Mouse (Mus musculus) MEL-GATA-1-ER (cell line): ENCODE data around the gene Eif4a1.
A peak's percentile ranks its signal among the peaks of the same experiment; 100 is the strongest.

Experiments used
- DNase-seq: peaks from one replicate; pipeline ENCODE4 v3.0.0-alpha.2; 2012; ENCODE audit warnings: low read depth; ENCODE audit errors: extremely low read depth

Eif4a1 gene

GRCm38 (mm10) chr11:69679144-69679543 lies 6.9 kb upstream of the Eif4a1 start:
- DNase-seq, result no peak

- DNase-seq, result no peak
These were observed 498 bp downstream of the Eif4a1 start for GRCm38 (mm10) chr11:69671726-69672124.

DNA sequence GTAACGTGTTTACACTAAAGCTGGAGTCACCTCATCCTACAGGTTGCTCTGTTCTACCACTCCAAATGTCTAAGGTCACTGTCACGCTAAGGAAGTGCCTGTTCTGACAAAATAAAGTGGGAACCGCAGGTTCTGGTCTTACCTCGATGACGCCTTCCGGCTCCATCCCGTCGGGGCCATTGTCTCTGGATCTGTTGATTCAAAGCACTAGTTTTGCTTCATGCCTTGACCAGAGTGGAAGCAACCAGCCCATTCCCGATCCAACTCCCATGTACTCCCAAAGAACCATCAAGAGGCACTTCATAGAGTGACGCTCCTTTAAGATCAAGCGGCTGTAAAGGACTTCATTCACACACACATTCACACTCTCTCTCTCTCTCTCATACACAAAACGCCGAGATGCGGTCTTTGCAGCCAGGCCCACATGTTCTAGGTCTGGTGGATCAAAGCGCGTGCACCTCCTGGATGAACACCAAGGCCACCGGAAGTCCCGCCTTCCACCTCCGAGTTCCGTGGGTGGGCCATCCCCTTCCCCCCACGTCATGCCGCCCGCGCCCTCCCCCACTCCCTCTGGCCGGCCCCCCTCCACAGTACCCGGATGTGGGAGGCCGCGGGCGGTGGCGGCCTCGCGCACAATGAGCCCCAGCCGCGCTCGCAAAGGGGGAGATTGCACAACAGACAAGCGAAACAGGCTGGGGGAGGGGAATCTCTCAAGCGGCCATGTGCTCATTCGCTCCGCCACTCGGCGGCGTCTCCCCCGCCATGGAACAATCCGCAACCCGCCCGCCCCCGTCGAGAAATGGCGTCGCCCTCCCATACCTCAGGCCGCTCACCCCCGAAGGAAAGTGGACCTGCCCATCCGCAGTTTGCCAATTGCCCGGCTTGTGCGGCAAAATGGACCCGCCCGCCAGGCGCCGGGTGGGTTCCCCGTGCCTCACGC lies 1.2 kb downstream of the Eif4a1 start:
- peak; percentile 72 for DNase-seq

DNA sequence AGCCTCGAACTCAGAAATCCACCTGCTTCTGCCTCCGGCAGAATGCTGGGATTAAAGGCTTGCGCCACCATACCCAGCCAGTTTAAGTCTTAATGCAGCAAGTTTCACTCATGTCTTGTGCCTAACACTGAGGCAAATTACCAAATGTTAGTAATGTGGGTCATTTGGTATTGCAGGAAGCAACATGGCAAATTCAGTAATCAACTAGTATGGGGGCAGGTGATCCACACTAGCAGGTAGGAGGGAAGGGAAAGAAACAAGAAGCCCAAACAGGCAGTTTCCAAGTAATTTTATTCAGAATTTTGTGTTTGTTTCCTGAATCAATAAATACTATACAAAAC lies 5.6 kb downstream of the Eif4a1 start:
- DNase-seq, result no peak

DNA sequence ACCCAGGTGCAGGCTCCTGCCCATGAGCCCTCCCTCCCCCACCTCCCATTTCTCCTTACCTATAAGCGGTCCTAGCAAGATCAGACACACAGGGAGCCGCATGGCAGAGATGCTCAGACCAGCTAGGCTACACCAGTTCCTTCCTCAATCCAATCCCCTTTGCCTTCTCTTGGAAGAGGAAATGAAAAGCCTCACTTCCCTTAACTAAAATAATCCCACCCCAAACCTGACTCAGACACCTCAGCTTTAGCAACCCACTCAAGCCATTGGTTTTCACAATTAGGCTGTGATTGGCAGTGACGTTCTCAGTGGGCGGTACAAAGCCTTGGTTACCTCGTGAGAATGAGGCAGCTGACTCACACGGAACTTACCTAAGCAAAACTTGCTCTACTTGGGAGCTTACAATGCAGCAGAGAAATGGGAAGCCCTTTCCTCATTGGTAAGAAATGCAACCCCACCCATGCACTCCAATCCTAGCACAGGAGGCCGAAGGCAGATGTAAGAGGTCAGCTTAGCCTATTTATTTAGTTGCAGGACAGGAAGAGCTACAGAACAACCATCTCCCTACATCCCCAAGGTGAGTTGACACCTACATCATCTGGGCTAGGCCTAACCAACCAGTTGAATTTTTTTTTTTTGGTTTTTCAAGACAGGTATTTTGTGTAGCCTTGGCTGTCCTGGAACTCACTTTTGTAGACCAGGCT lies 6.1 kb downstream of the Eif4a1 start, which contains the start of gene Cd68:
Gene Cd68 (minus strand): TSS at position 193 of the 704 bp plus-strand sequence.
- peak; percentile 94 for DNase-seq

GRCm38 (mm10) chr11:69665457-69665960 lies 6.7 kb downstream of the Eif4a1 start:
- no peak for DNase-seq

DNA sequence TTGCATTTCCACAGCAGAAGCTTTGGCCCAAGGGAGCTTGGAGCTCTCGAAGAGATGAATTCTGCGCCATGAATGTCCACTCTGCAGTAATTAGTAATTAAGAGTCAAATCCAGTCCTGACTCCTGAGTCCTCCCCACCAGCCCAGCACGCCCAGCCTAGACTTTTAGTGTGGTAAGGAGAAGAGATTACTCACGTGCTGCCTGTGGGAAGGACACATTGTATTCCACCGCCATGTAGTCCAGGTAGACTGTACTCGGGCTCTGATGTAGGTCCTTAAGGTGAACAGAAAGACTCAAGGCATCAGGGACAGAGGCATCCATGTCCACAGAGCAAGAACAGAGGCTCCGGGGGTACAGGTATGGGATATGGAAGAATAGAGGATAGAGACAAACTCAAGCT lies 7.4 kb downstream of the Eif4a1 start:
- no peak for DNase-seq

DNA sequence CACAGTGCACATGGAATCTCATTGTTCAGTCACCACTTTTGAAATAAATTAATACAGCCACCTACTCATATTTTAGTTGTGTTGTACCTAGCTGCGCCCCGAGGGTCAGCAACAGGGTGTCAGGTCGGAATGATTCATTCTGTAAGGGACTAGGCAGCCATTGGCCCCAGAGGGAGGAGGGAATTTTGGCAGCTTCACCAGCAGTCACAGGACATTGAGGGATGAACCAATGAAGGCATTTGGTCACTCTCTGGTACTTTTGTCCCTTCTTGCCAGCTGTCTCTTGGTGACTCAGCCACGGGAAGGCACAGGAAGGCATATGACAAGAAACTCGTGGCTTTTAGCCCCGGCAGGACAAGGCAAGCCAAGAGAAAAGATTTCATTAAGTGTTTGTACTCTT lies 8.4 kb downstream of the Eif4a1 start:
- DNase-seq, result no peak

DNA sequence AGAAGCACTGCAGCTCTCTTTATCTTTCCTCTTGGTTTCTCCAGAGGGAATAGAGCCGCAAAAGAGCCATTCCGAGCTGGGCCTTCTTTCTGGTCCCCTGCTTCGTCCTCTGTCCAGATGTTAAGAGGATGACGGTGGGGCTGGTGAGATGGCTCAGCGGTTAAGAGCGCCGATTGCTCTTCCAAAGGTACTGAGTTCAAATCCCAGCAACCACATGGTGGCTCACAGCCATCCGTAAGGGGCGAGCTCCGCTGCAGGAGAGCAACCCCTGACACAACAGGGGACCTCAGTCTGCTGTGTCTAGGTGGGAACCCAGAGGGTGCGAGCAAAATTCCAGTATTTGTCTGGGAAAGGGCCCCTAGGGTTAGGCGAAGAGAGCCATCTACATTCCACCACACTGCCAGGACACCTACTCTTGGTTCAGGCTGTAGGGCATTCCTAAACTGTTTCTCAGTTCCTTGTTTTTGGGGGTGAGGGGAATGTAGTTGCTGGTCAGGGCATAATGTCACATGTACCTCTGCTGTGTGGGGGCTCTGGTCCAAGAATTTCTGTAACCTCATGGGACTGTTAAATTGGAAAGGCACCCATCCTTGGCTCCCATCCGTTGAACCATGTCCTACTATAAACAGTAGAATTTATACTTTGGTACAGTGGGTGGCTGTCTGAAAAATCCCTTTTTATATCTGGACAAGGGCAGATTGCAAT lies 9.1 kb downstream of the Eif4a1 start:
- no peak for DNase-seq

DNA sequence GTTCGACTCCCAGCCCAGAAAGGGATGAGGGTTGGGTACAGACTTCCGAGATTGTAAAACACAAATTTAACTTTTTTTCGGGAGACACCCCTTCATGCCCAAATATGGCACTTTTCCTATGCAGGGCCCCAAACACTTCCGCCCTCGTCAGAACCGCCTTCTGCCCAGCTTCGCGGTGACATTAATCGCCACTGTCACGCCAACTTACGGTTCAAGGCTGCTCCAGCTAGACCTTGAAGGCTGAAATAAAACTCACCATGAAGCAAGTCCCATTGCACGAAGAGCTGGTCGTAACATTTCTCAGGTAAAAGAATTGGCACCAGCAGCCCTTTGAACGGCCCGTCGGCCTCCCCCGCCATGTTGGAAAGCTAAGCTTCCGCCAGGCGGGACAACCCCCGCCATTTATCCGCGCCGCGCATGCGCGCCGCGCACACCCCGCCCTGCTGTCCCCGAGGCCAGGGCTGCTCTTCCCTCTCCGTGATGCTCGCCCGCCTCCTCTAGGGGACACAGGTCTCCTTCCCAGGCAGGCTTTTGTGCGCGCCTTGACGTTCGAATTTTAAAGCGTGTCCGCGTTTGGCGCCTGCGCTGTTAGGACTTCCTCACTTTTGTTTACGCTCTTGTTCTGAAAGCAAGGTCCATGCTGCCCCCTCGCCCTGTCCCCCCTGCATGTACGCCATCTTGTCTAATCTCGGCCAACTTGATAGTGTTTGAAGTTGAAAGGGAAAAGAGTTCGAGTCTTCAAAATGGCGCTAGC lies 9.8 kb downstream of the Eif4a1 start, which contains the start of gene Mpdu1:
Gene Mpdu1 (minus strand): TSS at position 430 of the 754 bp plus-strand sequence.
- peak; percentile 91 for DNase-seq

- DNase-seq, result no peak
These were observed 10.9 kb downstream of the Eif4a1 start for GRCm38 (mm10) chr11:69661221-69661881.

DNA sequence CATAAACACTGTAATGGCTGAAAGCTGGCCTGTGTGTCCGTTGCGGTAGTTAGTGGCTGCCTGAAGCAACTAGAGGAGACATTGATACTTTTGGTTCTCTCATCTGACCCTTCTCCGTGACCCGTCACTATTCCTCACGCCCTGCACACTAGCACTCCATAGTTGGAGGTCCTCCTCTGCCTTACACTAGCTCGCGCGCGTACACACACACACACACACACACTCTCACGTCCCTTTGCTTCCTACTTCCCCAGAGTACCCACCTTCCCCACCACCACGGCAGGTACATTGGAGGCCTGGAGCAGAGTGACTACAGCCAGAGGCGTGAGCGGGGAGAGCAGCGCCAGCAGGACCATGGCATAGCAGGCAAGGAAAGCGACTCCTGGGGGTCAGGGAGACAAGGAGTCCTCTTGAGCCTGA lies 14.8 kb downstream of the Eif4a1 start:
- no peak for DNase-seq

- DNase-seq, result no peak
These were observed 15.4 kb downstream of the Eif4a1 start for GRCm38 (mm10) chr11:69656617-69657461.

DNA sequence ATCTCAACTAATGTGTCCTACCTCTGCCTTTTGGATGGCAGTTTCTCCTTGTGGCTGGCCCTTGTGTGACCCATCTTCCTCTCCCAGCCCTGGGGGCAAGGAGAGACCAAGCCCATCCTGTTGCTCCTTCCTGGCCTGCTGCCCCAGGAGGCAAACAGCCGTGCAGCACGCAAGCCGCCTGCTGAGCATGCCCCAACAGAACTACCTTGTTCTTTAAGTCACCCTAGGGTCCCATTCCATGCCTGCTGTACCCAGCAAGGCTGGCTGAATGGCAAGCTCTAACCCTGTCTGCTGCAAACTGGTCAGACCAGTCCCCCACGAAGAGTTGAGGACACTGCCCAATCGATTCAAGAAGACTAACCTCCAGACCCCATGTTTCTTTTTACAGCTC lies 16.2 kb downstream of the Eif4a1 start:
- no peak for DNase-seq

- DNase-seq, result no peak
These were observed 16.8 kb downstream of the Eif4a1 start, which contains the start of gene Sox15 for GRCm38 (mm10) chr11:69655264-69656064. Sox15 (plus strand) TSS chr11:69655314.

DNA sequence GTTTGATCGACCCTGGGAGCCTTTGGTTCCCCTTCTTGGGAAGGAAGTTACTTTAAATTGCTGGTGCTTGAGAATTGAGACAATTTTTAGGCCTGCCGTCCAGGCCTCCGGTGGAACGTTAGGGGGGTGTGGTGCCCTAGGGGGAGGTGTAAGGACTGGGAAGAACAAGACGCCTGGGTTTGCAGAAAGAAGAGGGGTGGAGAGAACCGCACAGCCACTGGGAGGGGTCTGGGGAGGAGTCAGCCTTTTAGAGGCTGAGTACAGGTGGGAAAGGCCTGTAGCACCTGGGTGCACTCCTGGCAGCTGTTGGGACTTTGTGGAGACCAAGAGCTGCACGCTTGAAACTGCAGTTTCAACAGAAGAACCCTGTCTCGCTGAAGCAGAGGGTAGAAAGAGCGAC lies 17.5 kb downstream of the Eif4a1 start:
- DNase-seq, result no peak

- DNase-seq, result no peak
These were observed 18.8 kb downstream of the Eif4a1 start for GRCm38 (mm10) chr11:69653399-69653798.

- DNase-seq, result no peak
These were observed 26.4 kb downstream of the Eif4a1 start for GRCm38 (mm10) chr11:69645860-69646259.

DNA sequence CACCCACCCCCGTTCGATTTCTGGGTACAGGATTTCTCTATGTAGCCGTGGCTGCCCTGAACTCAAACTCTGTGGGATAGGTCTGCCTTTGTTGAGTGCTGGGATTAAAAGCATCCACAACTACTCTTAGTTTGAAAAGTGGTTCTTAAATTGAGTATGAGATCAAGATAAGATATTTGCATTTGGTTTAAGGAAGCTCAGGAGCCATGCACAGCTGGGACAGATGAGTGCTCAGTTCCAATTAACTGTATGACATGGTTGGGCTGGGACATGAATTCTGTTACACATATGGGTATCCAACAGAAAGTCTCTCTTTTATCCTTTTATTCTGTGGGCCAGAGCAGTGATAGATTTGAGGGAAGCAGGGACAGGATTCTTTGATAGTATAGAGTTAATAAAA lies 36.8 kb downstream of the Eif4a1 start:
- DNase-seq, result no peak
